Mouse (Mus musculus): Measurements from ENCODE around the gene Cep162. TPM values are rescaled to one million over a fixed set of nuclear protein-coding genes. Genes with fewer than 3 reads are reported as not detected.

The Cep162 gene
- 9.3 and 11.7 TPM in 2 replicates for polyA plus RNA-seq (2016; fragmentation: Nextera tagmentation; extraction: Ambion mirVana)

DNA sequence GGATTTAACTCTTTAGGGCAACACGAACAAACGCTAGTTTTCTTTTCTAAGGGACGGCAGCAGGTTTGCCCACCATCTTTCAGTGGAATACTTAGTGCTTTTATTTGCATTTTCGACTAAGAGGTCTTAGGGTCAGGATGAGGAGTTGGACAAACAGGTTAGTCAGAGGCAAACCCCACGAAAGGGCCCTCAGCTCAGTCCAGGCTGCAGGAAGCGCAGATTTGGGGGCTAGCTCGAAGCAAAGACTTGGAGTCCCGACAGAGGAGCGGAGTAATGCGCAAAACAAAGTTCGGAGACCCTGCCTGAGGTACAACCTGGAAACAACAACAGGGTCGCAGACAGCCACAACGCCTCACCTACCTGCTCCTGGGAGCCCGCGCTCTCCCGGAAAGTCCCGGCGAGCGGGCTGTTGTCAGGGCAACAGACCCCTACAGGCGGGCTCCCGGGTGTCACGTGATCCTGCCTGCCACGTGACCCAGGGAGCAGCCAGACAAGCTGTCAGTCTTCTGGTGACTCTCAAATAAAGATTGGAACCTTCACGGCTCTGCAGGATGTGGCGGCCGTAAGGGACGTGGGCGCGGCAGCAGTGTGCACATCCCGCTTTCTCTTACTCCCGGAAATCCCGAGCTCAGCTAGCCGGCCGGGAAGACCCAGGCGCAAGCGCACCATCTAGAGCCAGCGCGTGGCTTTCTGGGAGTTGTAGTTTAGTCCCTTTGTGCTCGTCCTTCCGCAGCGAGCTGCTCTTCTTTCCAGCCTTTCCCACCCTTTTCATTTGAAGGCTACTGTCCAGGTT is at the start of gene Cep162:
TSS of gene Cep162 (minus strand) at position 634 of the 793 bp plus-strand sequence.
- H3K27ac ChIP-seq = peak within 1 kb of the TSS; percentile 88
- H3K4me3 ChIP-seq = peak within 1 kb of the TSS; percentile 61
- DNase-seq (ENCODE audit: low spot score) = peak; percentile 91
- H3K9me3 ChIP-seq = no peaks in the 10 kb centered on the region
- H3K4me1 ChIP-seq (replicated peaks) = peaks cover 5% of the 10 kb centered on the region; the same call in 1 of the 2 replicates
- no peaks in the 10 kb centered on the region for H3K27me3 ChIP-seq (ENCODE audit: insufficient read depth, poor library complexity, severe bottlenecking)
- WGBS = under 1% methylated on average over 41 of the region's 41 CpGs
- peaks cover 12% of the 10 kb centered on the region for H3K36me3 ChIP-seq

GRCm38 (mm10) chr9:87303196-87303595 is 47.9 kb upstream of the Cep162 start:
- Histone ChIP-seq H3K9me3 (no peaks in the 10 kb centered on the region), H3K36me3 (no peaks in the 10 kb centered on the region), H3K27me3 (ENCODE audit: insufficient read depth, poor library complexity, severe bottlenecking) (no peaks in the 10 kb centered on the region), H3K27ac (no peak overlapping the region), H3K4me1 (replicated peaks) (peaks cover 7% of the 10 kb centered on the region; the same call in 1 of the 2 replicates), H3K4me3 (no peak overlapping the region)
- DNase-seq (ENCODE audit: low spot score) = peak; percentile 27

DNA sequence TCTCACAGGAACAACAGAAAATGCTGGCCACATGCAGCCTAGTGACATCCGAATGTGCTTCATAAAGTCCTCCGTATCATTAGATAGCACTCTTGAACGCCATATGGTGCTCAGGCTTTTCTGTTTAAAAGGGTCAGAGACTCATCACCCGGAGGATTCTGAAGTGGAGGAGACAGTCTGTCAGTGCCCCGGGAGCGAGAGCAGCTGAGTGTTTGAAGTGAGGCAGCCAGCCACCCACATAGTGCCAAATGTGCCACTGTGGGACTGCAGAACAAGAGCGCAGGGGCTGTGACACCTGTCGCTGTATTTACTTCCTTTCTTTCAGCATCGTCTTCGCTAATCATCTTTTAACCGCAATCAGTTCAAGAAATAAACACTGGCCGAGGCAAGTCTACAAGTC is 43.6 kb upstream of the Cep162 start:
- Histone ChIP-seq H3K36me3 (no peaks in the 10 kb centered on the region), H3K9me3 (no peaks in the 10 kb centered on the region), H3K27me3 (ENCODE audit: insufficient read depth, poor library complexity, severe bottlenecking) (no peaks in the 10 kb centered on the region), H3K4me3 (no peak overlapping the region), H3K4me1 (replicated peaks) (peaks cover 12% of the 10 kb centered on the region; the same call in 1 of the 2 replicates), H3K27ac (no peak overlapping the region)
- peak; percentile 22 for DNase-seq (ENCODE audit: low spot score)
- 59% methylated on average over 12 of the region's 12 CpGs for WGBS

DNA sequence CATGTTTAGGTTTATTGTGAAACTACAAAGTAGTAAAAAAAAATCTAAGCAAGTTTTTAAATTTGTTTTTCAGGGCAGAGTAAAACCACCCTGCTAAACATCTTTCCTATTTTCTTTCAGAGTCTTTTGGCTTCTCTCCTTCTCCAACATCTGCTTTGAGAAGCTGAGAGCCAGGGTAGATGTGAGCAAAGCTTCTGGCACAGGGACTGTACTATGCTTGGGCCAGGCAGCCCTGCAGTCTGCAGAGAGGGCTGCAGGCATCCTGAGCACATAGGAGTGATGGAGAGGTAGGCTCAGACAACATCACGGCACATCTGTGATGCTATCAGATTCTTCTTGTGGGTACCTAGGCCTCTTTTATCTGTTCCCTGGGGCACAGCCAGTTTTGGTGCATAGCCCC is 42.2 kb upstream of the Cep162 start:
- H3K4me3 ChIP-seq = no peak overlapping the region
- H3K9me3 ChIP-seq = no peaks in the 10 kb centered on the region
- DNase-seq (ENCODE audit: low spot score) = no peak
- H3K4me1 ChIP-seq (replicated peaks) = peaks cover 12% of the 10 kb centered on the region; the same call in 1 of the 2 replicates
- no peaks in the 10 kb centered on the region for H3K36me3 ChIP-seq
- 66% methylated on average over 1 of the region's 1 CpGs for WGBS
- no peak overlapping the region for H3K27ac ChIP-seq
- no peaks in the 10 kb centered on the region for H3K27me3 ChIP-seq (ENCODE audit: insufficient read depth, poor library complexity, severe bottlenecking)

- Histone ChIP-seq H3K27me3 (ENCODE audit: insufficient read depth, poor library complexity, severe bottlenecking) (no peaks in the 10 kb centered on the region), H3K9me3 (no peaks in the 10 kb centered on the region), H3K27ac (peak overlapping the region; percentile 88), H3K4me1 (replicated peaks) (peaks cover 5% of the 10 kb centered on the region; the same call in 1 of the 2 replicates), H3K36me3 (peaks cover 8% of the 10 kb centered on the region; the same call in 1 of the 2 replicates), H3K4me3 (peak overlapping the region; percentile 61)
- WGBS = 20% methylated on average over 6 of the region's 6 CpGs
- no peak for DNase-seq (ENCODE audit: low spot score)
These were observed 327 bp upstream of the Cep162 start for GRCm38 (mm10) chr9:87255696-87256030.

- Histone ChIP-seq H3K9me3 (no peaks in the 10 kb centered on the region), H3K4me3 (no peak overlapping the region), H3K27ac (no peak overlapping the region), H3K36me3 (peaks cover 75% of the 10 kb centered on the region), H3K4me1 (replicated peaks) (no peaks in the 10 kb centered on the region), H3K27me3 (ENCODE audit: insufficient read depth, poor library complexity, severe bottlenecking) (no peaks in the 10 kb centered on the region)
- 56% methylated on average over 3 of the region's 3 CpGs for WGBS
- no peak for DNase-seq (ENCODE audit: low spot score)
These were observed 7.2 kb downstream of the Cep162 start for GRCm38 (mm10) chr9:87248118-87248517.

DNA sequence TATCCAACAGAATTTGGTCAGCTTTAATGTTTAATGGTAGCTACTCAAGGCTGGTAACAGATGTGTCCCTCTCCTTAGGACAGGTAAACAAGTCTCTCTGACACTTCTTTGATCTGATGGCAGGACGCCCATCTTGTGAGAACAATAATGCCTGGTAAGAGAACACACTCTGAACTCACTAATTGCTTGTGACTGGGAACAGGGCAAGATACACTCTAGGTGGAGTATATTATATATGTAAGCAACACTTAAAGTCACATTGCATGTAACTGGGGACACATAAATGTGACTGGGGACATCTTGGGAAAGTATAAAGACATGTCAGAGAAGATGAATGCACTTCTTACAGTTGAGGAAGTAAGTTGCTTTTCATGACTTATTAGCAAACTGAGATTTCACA is 7.7 kb downstream of the Cep162 start:
- 87% methylated on average over 1 of the region's 1 CpGs for WGBS
- H3K36me3 ChIP-seq = peaks cover 75% of the 10 kb centered on the region

DNA sequence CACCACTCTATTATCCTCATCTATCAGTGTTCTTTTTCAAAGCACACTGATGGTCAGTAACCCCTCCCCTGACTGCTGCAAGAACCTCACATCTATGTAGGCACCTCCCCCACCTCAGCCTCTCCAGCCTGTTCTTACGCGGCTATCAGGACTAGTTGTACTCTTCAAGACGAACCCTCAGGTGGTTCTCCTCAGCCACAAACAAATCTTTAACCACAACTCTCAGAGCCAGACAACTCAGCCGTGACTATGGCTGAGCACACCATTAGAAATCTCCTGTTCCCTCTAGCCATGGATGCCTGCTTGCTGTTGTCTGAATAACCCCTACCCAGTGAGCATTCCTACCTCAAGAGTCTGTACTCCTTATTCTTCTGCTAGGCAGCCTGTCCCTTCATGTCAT is 42.1 kb downstream of the Cep162 start:
- peaks cover 90% of the 10 kb centered on the region for H3K36me3 ChIP-seq
- no peaks in the 10 kb centered on the region for H3K4me1 ChIP-seq (replicated peaks)
- no peak for DNase-seq (ENCODE audit: low spot score)
- H3K9me3 ChIP-seq = no peaks in the 10 kb centered on the region
- WGBS = 91% methylated on average over 4 of the region's 4 CpGs
- no peak overlapping the region for H3K4me3 ChIP-seq
- no peak overlapping the region for H3K27ac ChIP-seq
- no peaks in the 10 kb centered on the region for H3K27me3 ChIP-seq (ENCODE audit: insufficient read depth, poor library complexity, severe bottlenecking)

More for the DNA sequence above, 7.7 kb downstream of the Cep162 start:
- H3K9me3 ChIP-seq = no peaks in the 10 kb centered on the region
- no peaks in the 10 kb centered on the region for H3K27me3 ChIP-seq (ENCODE audit: insufficient read depth, poor library complexity, severe bottlenecking)
- no peaks in the 10 kb centered on the region for H3K4me1 ChIP-seq (replicated peaks)
- no peak overlapping the region for H3K4me3 ChIP-seq
- H3K27ac ChIP-seq = no peak overlapping the region
- no peak for DNase-seq (ENCODE audit: low spot score)

GRCm38 (mm10) chr9:87210830-87211339 is 44.5 kb downstream of the Cep162 start:
- peaks cover 89% of the 10 kb centered on the region for H3K36me3 ChIP-seq
- no peaks in the 10 kb centered on the region for H3K4me1 ChIP-seq (replicated peaks)
- H3K27ac ChIP-seq = no peak overlapping the region
- H3K27me3 ChIP-seq (ENCODE audit: insufficient read depth, poor library complexity, severe bottlenecking) = no peaks in the 10 kb centered on the region
- no peaks in the 10 kb centered on the region for H3K9me3 ChIP-seq
- no peak for DNase-seq (ENCODE audit: low spot score)
- WGBS = 93% methylated on average over 9 of the region's 9 CpGs
- H3K4me3 ChIP-seq = no peak overlapping the region

DNA sequence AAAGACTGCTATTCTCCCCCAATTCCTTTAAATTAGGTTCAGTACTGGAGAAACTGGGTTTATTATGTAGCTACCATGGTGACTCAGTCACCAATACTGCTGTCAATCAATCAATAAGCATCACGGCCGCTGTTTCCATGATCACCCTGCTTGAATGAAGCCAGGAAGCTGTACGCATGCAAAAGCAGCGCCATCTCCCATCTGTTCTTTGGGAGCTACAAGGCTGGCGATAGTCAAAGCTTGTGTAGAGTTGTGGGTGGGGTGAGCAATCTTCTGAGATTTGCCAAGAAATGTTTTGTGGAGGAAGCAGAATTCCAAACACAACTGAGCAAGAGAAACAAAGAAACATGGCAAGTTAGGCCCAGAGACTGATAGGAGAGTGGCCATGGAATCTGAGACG is 52.9 kb downstream of the Cep162 start:
- Histone ChIP-seq H3K4me3 (no peak overlapping the region), H3K27ac (no peak overlapping the region), H3K27me3 (ENCODE audit: insufficient read depth, poor library complexity, severe bottlenecking) (no peaks in the 10 kb centered on the region), H3K36me3 (peaks cover 94% of the 10 kb centered on the region), H3K9me3 (no peaks in the 10 kb centered on the region), H3K4me1 (replicated peaks) (no peaks in the 10 kb centered on the region)
- DNase-seq (ENCODE audit: low spot score) = no peak
- WGBS = 92% methylated on average over 6 of the region's 6 CpGs

- peaks cover 93% of the 10 kb centered on the region for H3K36me3 ChIP-seq
- H3K4me1 ChIP-seq (replicated peaks) = no peaks in the 10 kb centered on the region
- 96% methylated on average over 4 of the region's 4 CpGs for WGBS
- H3K27me3 ChIP-seq (ENCODE audit: insufficient read depth, poor library complexity, severe bottlenecking) = no peaks in the 10 kb centered on the region
- H3K9me3 ChIP-seq = no peaks in the 10 kb centered on the region
- no peak overlapping the region for H3K27ac ChIP-seq
- no peak for DNase-seq (ENCODE audit: low spot score)
- no peak overlapping the region for H3K4me3 ChIP-seq
These were observed 54.4 kb downstream of the Cep162 start for GRCm38 (mm10) chr9:87200919-87201318.

- peaks cover 90% of the 10 kb centered on the region for H3K36me3 ChIP-seq
- WGBS = 92% methylated on average over 5 of the region's 5 CpGs
- DNase-seq (ENCODE audit: low spot score) = no peak
- no peaks in the 10 kb centered on the region for H3K27me3 ChIP-seq (ENCODE audit: insufficient read depth, poor library complexity, severe bottlenecking)
- H3K27ac ChIP-seq = no peak overlapping the region
- no peaks in the 10 kb centered on the region for H3K9me3 ChIP-seq
- H3K4me1 ChIP-seq (replicated peaks) = no peaks in the 10 kb centered on the region
- H3K4me3 ChIP-seq = no peak overlapping the region
These were observed 54.9 kb downstream of the Cep162 start for GRCm38 (mm10) chr9:87200426-87200825.

GRCm38 (mm10) chr9:87198036-87198435 is 57.3 kb downstream of the Cep162 start:
- Histone ChIP-seq H3K4me3 (no peak overlapping the region), H3K36me3 (peaks cover 88% of the 10 kb centered on the region), H3K27ac (no peak overlapping the region), H3K27me3 (ENCODE audit: insufficient read depth, poor library complexity, severe bottlenecking) (no peaks in the 10 kb centered on the region), H3K9me3 (0 out of 2 replicates have a peak, but pooled peaks cover 2% of the 10 kb centered on the region), H3K4me1 (replicated peaks) (no peaks in the 10 kb centered on the region)
- no peak for DNase-seq (ENCODE audit: low spot score)
- 90% methylated on average over 6 of the region's 6 CpGs for WGBS

Measured in hindbrain, embryonic 10.5 days (tissue).